Mouse (Mus musculus) small intestine, adult 2 months (tissue): Measurements from ENCODE around the gene Wdr90. TPM values are rescaled to one million over a fixed set of nuclear protein-coding genes. Genes with fewer than 3 reads are reported as not detected.

Experiments used
- H3K27ac ChIP-seq: fragments of 200-500 bp; 2 replicates; pipeline ENCODE4 v1.5.1; 2012; ENCODE audit warnings: low read depth, low read length, control low read depth, inconsistent platforms; ENCODE audit not compliant: insufficient read depth
- H3K27me3 ChIP-seq: fragments of 200-500 bp; 2 replicates; pipeline ENCODE4 v1.6.1; 2012; ENCODE audit warnings: mild to moderate bottlenecking, moderate library complexity, low read length, inconsistent platforms; ENCODE audit not compliant: control insufficient read depth, insufficient read depth
- H3K36me3 ChIP-seq: fragments of 200-500 bp; 2 replicates; pipeline ENCODE4 v1.6.1; 2012; ENCODE audit warnings: mild to moderate bottlenecking, low read length, control low read depth, inconsistent platforms; ENCODE audit not compliant: control insufficient read depth, insufficient read depth
- H3K4me1 ChIP-seq: fragments of 200-500 bp; 2 replicates; pipeline ENCODE4 v1.6.1; 2012; ENCODE audit warnings: low read length, inconsistent platforms, mixed read lengths; ENCODE audit not compliant: control insufficient read depth, insufficient read depth, insufficient read length
- H3K4me3 ChIP-seq: fragments of 200-500 bp; 2 replicates; pipeline ENCODE4 v1.5.1; 2012; ENCODE audit warnings: low read depth, mild to moderate bottlenecking, control low read depth, inconsistent platforms, low read length, moderate library complexity
- CTCF ChIP-seq: fragments of 200-500 bp; IDR thresholded peaks from 2 replicates; pipeline ENCODE4 v1.5.1; 2012; ENCODE audit warnings: low read depth, mild to moderate bottlenecking, control low read depth, inconsistent platforms, low read length, moderate library complexity, mixed read lengths; ENCODE audit not compliant: insufficient replicate concordance, insufficient read length; ENCODE audit errors: extremely low read depth
- POLR2A ChIP-seq: fragments of 200-500 bp; IDR thresholded peaks from 2 replicates; pipeline ENCODE4 v1.6.1; 2012; ENCODE audit warnings: low read depth, mild to moderate bottlenecking, control low read depth, inconsistent platforms, low read length, moderate library complexity
- WGBS: fragments of 180-500 bp; shearing (Covaris S2); methylation state at CpG from one replicate; pipeline ENCODE4 v1.1.7; 2018; 5-methylcytosine and 5-hydroxymethylcytosine counted together
- polyA plus RNA-seq: library from polyadenylated mRNA; depleted of rRNA; stranded (reverse); fragments of >200 nt; gene quantifications from 2 replicates; pipeline ENCODE4 v1.2.3, GENCODE M21; 2012; rRNA removed

The Wdr90 gene
- polyA plus RNA-seq, 1 experiment = 13.3 TPM

DNA sequence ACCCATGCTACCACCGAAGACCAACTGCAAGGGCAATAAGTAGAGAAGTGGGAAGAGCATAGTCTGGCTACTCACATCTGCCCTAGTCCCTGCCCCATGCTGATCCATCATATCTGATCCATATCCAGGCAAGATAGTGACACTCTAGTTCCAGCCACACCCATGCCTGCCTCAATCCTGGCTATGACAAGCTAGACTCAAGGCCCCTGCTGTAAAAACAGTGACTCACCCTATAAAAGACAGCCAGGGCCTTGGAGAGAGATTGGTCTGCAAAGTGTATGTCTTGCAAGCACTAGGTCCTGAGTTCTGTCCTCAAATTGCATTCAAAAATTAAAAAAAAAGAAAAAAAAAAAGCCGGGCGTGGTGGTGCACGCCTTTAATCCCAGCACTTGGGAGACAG is 54.8 kb downstream of the Wdr90 start:
- no peak for TF ChIP-seq CTCF
- no peak for TF ChIP-seq POLR2A
- H3K4me3 ChIP-seq = no peak overlapping the region
- H3K27ac ChIP-seq = no peak overlapping the region
- peaks cover 3% of the 10 kb centered on the region for H3K4me1 ChIP-seq
- peaks cover 24% of the 10 kb centered on the region for H3K27me3 ChIP-seq
- 69% methylated on average over 4 of the region's 4 CpGs for WGBS
- H3K36me3 ChIP-seq = no peaks in the 10 kb centered on the region

DNA sequence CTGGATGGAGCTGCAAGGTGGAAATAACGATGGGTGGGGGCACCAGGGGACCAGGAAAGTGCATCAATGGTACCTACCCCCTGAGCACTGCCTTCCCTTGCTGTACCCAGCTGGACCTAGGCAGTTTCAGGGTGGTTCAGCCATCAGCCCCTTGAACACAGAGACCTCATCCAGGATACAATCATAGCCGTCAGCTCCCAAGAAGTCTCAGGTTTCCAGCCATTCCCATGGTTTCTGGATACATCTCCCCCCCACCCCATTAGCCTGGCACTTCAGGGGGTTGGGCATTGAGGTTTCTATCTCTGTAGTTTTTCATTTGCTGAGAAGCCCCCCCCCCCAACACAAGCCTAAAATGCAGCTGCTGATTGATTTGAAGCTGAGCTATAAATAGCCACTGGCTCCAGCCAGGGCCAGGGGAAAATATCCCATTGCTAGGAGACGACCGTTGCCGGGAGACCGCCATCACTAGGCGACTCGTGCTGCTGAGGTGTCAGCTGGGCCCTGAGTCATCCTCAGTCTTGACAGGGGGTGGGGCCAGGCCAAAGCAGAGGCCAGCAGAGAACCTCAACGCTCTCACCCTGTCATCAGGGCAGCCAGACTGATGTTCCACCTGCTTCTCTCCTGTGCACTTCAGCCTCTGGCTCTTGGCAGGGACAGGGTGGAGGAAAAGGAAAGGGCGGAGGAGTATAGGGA is 58.3 kb downstream of the Wdr90 start:
- TF ChIP-seq POLR2A = no peak
- no peak for TF ChIP-seq CTCF
- Histone ChIP-seq H3K27me3 (0 out of 2 replicates have a peak, but pooled peaks cover 8% of the 10 kb centered on the region), H3K36me3 (no peaks in the 10 kb centered on the region), H3K27ac (no peak overlapping the region), H3K4me3 (no peak overlapping the region), H3K4me1 (no peaks in the 10 kb centered on the region)
- whole genome bisulfite sequencing = 8% methylated on average over 10 of the region's 10 CpGs

GRCm38 (mm10) chr17:25801029-25801428 is 60.3 kb downstream of the Wdr90 start:
- WGBS = 5% methylated on average over 6 of the region's 6 CpGs
- Histone ChIP-seq H3K4me3 (no peak overlapping the region), H3K27ac (no peak overlapping the region), H3K36me3 (no peaks in the 10 kb centered on the region), H3K4me1 (peaks cover 5% of the 10 kb centered on the region), H3K27me3 (0 out of 2 replicates have a peak, but pooled peaks cover 8% of the 10 kb centered on the region)
- TF ChIP-seq POLR2A (no peak), CTCF (peak; percentile 78; the same call in 1 of the 2 replicates)

- H3K36me3 ChIP-seq = no peaks in the 10 kb centered on the region
- TF ChIP-seq POLR2A = no peak
- TF ChIP-seq CTCF = no peak
- under 1% methylated on average over 35 of the region's 35 CpGs for WGBS
- H3K27ac ChIP-seq = no peak within 1 kb of the TSS
- peaks cover 13% of the 10 kb centered on the region for H3K4me1 ChIP-seq
- H3K27me3 ChIP-seq = no peaks in the 10 kb centered on the region
- peak within 1 kb of the TSS; percentile 69 for H3K4me3 ChIP-seq
These were observed 64.3 kb downstream of the Wdr90 start, which contains the start of gene Metrn for GRCm38 (mm10) chr17:25796951-25797369. Gene Metrn, minus strand, starts transcription at chr17:25797136.

DNA sequence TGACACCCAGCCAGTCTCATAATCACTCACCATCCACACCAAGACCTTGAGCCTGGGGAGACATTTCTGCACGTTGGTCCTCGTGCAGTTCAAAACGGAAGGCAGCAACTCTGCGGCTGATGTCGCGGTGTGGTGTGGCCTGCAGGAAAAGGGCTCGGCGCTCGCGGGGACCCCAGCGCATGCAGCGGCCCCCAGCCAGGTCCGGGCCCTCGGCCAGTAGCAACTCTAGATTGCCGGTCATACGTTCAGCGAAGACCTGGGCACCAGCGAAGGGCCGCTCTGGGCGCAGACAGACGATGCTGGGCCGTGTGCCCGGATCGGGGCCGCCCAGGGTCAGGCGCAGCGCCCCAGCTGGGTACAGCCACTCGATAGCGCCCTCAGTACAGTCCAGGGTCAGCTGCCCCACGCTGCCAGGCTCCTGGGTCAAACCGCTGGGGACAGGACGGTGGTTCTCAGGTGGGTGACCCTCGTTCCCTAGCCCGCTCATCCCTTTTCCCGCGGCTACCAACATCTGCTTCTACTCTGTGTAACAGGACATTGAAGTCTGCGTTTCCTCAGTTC is 65.0 kb downstream of the Wdr90 start:
- Histone ChIP-seq H3K27me3 (no peaks in the 10 kb centered on the region), H3K36me3 (no peaks in the 10 kb centered on the region), H3K27ac (no peak overlapping the region), H3K4me3 (peak overlapping the region; percentile 69), H3K4me1 (peaks cover 16% of the 10 kb centered on the region)
- 6% methylated on average over 37 of the region's 37 CpGs for WGBS
- TF ChIP-seq POLR2A = no peak
- no peak for TF ChIP-seq CTCF

GRCm38 (mm10) chr17:25795609-25796092 is 65.7 kb downstream of the Wdr90 start, which contains the start of gene AC134908.4:
Gene AC134908.4, minus strand, starts transcription at chr17:25795659.
- Histone ChIP-seq H3K27ac (no peak within 1 kb of the TSS), H3K4me1 (peaks cover 18% of the 10 kb centered on the region), H3K4me3 (peak within 1 kb of the TSS; percentile 69), H3K27me3 (no peaks in the 10 kb centered on the region), H3K36me3 (no peaks in the 10 kb centered on the region)
- TF ChIP-seq CTCF (no peak), POLR2A (no peak)
- 80% methylated on average over 6 of the region's 6 CpGs for WGBS

DNA sequence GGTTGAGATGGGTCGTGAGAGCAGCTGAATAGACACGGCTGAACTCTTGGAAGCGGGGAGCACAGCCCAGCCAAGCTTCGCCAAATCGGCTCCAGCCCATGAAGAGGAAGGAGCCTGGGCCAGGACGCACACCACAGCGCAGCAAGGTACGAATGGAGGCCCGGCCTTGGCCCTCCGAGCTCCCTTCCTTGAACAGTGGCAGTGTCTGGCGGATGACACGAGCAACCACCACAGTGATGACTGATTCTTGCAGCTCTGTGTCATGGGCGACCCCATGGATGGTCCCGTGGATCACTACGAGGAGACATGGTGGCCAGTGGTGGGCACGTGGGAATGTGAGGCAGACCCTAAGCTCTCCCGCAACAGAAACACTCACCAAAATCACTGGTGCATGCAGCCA is 66.3 kb downstream of the Wdr90 start:
- Histone ChIP-seq H3K27me3 (no peaks in the 10 kb centered on the region), H3K27ac (no peak overlapping the region), H3K36me3 (no peaks in the 10 kb centered on the region), H3K4me1 (peaks cover 18% of the 10 kb centered on the region), H3K4me3 (no peak overlapping the region)
- WGBS = 93% methylated on average over 17 of the region's 17 CpGs
- TF ChIP-seq CTCF = no peak
- no peak for TF ChIP-seq POLR2A

Other genes starting within 250 kb of the Wdr90 start
- gene Gng13, start 144.3 kb downstream of the Wdr90 start, polyA plus RNA-seq = 0.20 and 0.30 TPM in 2 replicates
- 7.3 and 15.2 TPM in 2 replicates for gene Chtf18, start 134.1 kb downstream of the Wdr90 start, polyA plus RNA-seq
- gene Rpusd1, start 133.8 kb downstream of the Wdr90 start, polyA plus RNA-seq = 12.4 and 23.0 TPM in 2 replicates
- gene Mslnl, start 125.5 kb downstream of the Wdr90 start, polyA plus RNA-seq = 0.16 and 0.20 TPM in 2 replicates
- 1.0 and 3.8 TPM in 2 replicates for gene Msln, start 107.1 kb downstream of the Wdr90 start, polyA plus RNA-seq
- 14.9 and 19.3 TPM in 2 replicates for gene Narfl, start 87.7 kb downstream of the Wdr90 start, polyA plus RNA-seq
- gene Haghl, start 75.8 kb downstream of the Wdr90 start, polyA plus RNA-seq = 12.7 and 25.0 TPM in 2 replicates
- 0.06 TPM in 1 of 2 replicates, not detected in the other for gene Ccdc78, start 74.9 kb downstream of the Wdr90 start, polyA plus RNA-seq
- 70.7 and 135 TPM in 2 replicates for gene Fam173a, start 68.6 kb downstream of the Wdr90 start, polyA plus RNA-seq
- 0.48 TPM in 1 of 2 replicates, not detected in the other for gene AC134908.4, start 65.8 kb downstream of the Wdr90 start, polyA plus RNA-seq
- 28.2 and 31.9 TPM in 2 replicates for gene Metrn, start 64.4 kb downstream of the Wdr90 start, polyA plus RNA-seq
- gene Fbxl16, start 52.4 kb downstream of the Wdr90 start, polyA plus RNA-seq = 3.1 and 3.7 TPM in 2 replicates
- gene Wdr24, start 37.9 kb downstream of the Wdr90 start, polyA plus RNA-seq = 18.2 and 40.0 TPM in 2 replicates
- gene Jmjd8, start 32.6 kb downstream of the Wdr90 start, polyA plus RNA-seq = 30.2 and 47.3 TPM in 2 replicates
- 76.7 and 141 TPM in 2 replicates for gene Stub1, start 28.1 kb downstream of the Wdr90 start, polyA plus RNA-seq
- gene Rhbdl1, start 24.2 kb downstream of the Wdr90 start, polyA plus RNA-seq = 6.9 and 10.6 TPM in 2 replicates
- gene Gm20683, start 19.7 kb downstream of the Wdr90 start, polyA plus RNA-seq = 28.3 and 55.5 TPM in 2 replicates
- 54.9 and 87.5 TPM in 2 replicates for gene Rhot2, start 16.6 kb downstream of the Wdr90 start, polyA plus RNA-seq
- gene Mcrip2, start 7.3 kb upstream of the Wdr90 start, polyA plus RNA-seq = 84.8 and 111 TPM in 2 replicates
- gene Mettl26, start 13.6 kb upstream of the Wdr90 start, polyA plus RNA-seq = 149 and 196 TPM in 2 replicates
- 0.72 and 2.6 TPM in 2 replicates for gene Wfikkn1, start 19.4 kb upstream of the Wdr90 start, polyA plus RNA-seq
- 20.7 and 43.4 TPM in 2 replicates for gene Rab40c, start 58.2 kb upstream of the Wdr90 start, polyA plus RNA-seq
- gene Pigq, start 83.4 kb upstream of the Wdr90 start, polyA plus RNA-seq = 59.8 and 74.1 TPM in 2 replicates
- gene Nhlrc4, start 83.5 kb upstream of the Wdr90 start, polyA plus RNA-seq = 0.51 TPM in 1 of 2 replicates, not detected in the other
- gene A930017K11Rik, start 91.1 kb upstream of the Wdr90 start, polyA plus RNA-seq = 0.04 TPM in 1 of 2 replicates, not detected in the other
- 46.8 and 75.2 TPM in 2 replicates for gene Capn15, start 124.3 kb upstream of the Wdr90 start, polyA plus RNA-seq
- 37.3 and 116 TPM in 2 replicates for gene Rab11fip3, start 208.1 kb upstream of the Wdr90 start, polyA plus RNA-seq
- 10.9 and 14.5 TPM in 2 replicates for gene Decr2, start 228.8 kb upstream of the Wdr90 start, polyA plus RNA-seq
- 10.3 and 11.5 TPM in 2 replicates for gene Nme4, start 234.1 kb upstream of the Wdr90 start, polyA plus RNA-seq